Mouse (Mus musculus): ENCODE data around the gene Gpbp1. TPM values are rescaled to one million over a fixed set of nuclear protein-coding genes. Genes with fewer than 3 reads are reported as not detected.
A peak's percentile ranks its signal among the peaks of the same experiment; 100 is the strongest.

Gene Gpbp1
- polyA plus RNA-seq, 1 experiment from 2014 or later = 33.5 TPM

- H3K4me2 ChIP-seq (replicated peaks; ENCODE audit: low read depth) = peak overlapping the region; percentile 92
- TF ChIP-seq EP300 (optimal IDR thresholded peaks at IDR 0.05) (no peak), CTCF (IDR thresholded peaks at IDR 0.05; ENCODE audit: low read depth) (no peak)
- H3K36me3 ChIP-seq (ENCODE audit: control insufficient read depth, insufficient read depth, low read length) = no peaks in the 10 kb centered on the region
- H3K27me3 ChIP-seq (ENCODE audit: control insufficient read depth, insufficient read depth, low read length) = no peaks in the 10 kb centered on the region
- H3K4me3 ChIP-seq (ENCODE audit: low read depth, low read length) = peak overlapping the region; percentile 88
- peak; percentile 0 for ATAC-seq (ENCODE audit: low FRiP score, low TSS enrichment)
- H3K27ac ChIP-seq (replicated peaks) = peak overlapping the region; percentile 99
- under 1% methylated on average over 62 of the region's 98 CpGs for WGBS
- no peaks in the 10 kb centered on the region for H3K9me3 ChIP-seq (ENCODE audit: control insufficient read depth, low read length)
- H3K4me1 ChIP-seq (replicated peaks; ENCODE audit: control insufficient read depth, insufficient read depth) = no peaks in the 10 kb centered on the region; the same call in 1 of the 2 replicates
- DNase-seq (ENCODE audit: low spot score) = peak; percentile 60
- peak overlapping the region; percentile 98 for H3K9ac ChIP-seq (ENCODE audit: low read length)
Observed at GRCm38 (mm10) chr13:111488651-111489501, 1.0 kb downstream of the Gpbp1 start.

DNA sequence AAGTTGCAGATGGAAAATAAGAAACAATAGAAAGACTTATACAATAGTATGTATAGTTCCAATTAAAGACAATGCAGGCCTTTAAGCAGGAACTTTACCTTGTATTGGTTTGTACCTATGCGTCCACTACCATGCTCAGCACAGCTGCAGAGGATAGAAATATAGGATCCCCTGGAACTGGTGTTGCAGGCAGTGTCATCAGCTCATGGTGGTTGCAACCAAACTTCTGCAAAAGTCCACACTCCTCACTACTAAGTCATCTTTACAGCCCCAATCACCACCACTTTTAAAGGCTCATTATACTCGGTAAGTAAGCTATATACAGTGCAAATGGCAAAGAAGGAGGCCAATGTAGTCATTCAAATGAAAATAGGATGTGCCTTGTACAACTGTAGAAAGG, 12.2 kb downstream of the Gpbp1 start:
- Histone ChIP-seq H3K27me3 (ENCODE audit: control insufficient read depth, insufficient read depth, low read length) (no peaks in the 10 kb centered on the region), H3K4me2 (replicated peaks; ENCODE audit: low read depth) (no peak overlapping the region), H3K36me3 (ENCODE audit: control insufficient read depth, insufficient read depth, low read length) (no peaks in the 10 kb centered on the region), H3K9ac (ENCODE audit: low read length) (no peak overlapping the region), H3K27ac (replicated peaks) (no peak overlapping the region), H3K9me3 (ENCODE audit: control insufficient read depth, low read length) (no peaks in the 10 kb centered on the region), H3K4me1 (replicated peaks; ENCODE audit: control insufficient read depth, insufficient read depth) (no peaks in the 10 kb centered on the region), H3K4me3 (ENCODE audit: low read depth, low read length) (no peak overlapping the region)
- 76% methylated on average over 2 of the region's 2 CpGs for WGBS
- DNase-seq (ENCODE audit: low spot score) = no peak
- ATAC-seq (ENCODE audit: low FRiP score, low TSS enrichment) = no peak
- TF ChIP-seq CTCF (IDR thresholded peaks at IDR 0.05; ENCODE audit: low read depth) = no peak
- no peak for TF ChIP-seq EP300 (optimal IDR thresholded peaks at IDR 0.05)

- ATAC-seq (ENCODE audit: low FRiP score, low TSS enrichment) (no peak), DNase-seq (ENCODE audit: low spot score) (no peak)
- WGBS = 78% methylated on average over 3 of the region's 3 CpGs
- no peak overlapping the region for H3K27ac ChIP-seq (replicated peaks)
- H3K4me1 ChIP-seq (replicated peaks; ENCODE audit: control insufficient read depth, insufficient read depth) = no peaks in the 10 kb centered on the region
- H3K4me3 ChIP-seq (ENCODE audit: low read depth, low read length) = no peak overlapping the region
- H3K36me3 ChIP-seq (ENCODE audit: control insufficient read depth, insufficient read depth, low read length) = 0 out of 2 replicates have a peak, but pooled peaks cover 3% of the 10 kb centered on the region
- no peak overlapping the region for H3K9ac ChIP-seq (ENCODE audit: low read length)
- TF ChIP-seq CTCF (IDR thresholded peaks at IDR 0.05; ENCODE audit: low read depth) (no peak), EP300 (optimal IDR thresholded peaks at IDR 0.05) (no peak)
- no peaks in the 10 kb centered on the region for H3K27me3 ChIP-seq (ENCODE audit: control insufficient read depth, insufficient read depth, low read length)
- no peaks in the 10 kb centered on the region for H3K9me3 ChIP-seq (ENCODE audit: control insufficient read depth, low read length)
- no peak overlapping the region for H3K4me2 ChIP-seq (replicated peaks; ENCODE audit: low read depth)
Observed at GRCm38 (mm10) chr13:111470562-111471237, 19.2 kb downstream of the Gpbp1 start.

DNA sequence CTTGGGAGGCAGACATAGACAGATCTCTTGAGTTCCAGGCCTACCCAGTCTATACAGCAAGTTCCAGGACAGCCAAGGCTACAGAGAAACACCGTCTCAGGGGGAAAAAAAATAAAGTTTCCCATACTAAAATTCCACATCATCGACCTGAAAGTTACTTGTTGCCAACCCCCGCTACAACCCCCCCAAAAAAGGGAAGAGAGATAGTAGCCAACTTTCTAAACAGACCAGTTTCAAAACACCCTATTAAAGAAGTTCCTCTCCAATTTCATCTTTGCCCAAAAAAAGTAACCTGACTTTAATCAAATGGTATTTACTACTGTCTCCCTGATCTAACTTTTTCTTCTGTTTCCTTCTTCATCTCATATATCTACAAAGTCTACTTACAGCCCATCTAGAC, 22.6 kb downstream of the Gpbp1 start:
- H3K4me2 ChIP-seq (replicated peaks; ENCODE audit: low read depth) = no peak overlapping the region
- H3K4me3 ChIP-seq (ENCODE audit: low read depth, low read length) = no peak overlapping the region
- no peak overlapping the region for H3K27ac ChIP-seq (replicated peaks)
- ATAC-seq (ENCODE audit: low FRiP score, low TSS enrichment) (no peak), DNase-seq (ENCODE audit: low spot score) (no peak)
- no peaks in the 10 kb centered on the region for H3K4me1 ChIP-seq (replicated peaks; ENCODE audit: control insufficient read depth, insufficient read depth)
- H3K27me3 ChIP-seq (ENCODE audit: control insufficient read depth, insufficient read depth, low read length) = no peaks in the 10 kb centered on the region
- 86% methylated on average over 3 of the region's 3 CpGs for WGBS
- H3K36me3 ChIP-seq (ENCODE audit: control insufficient read depth, insufficient read depth, low read length) = 0 out of 2 replicates have a peak, but pooled peaks cover 5% of the 10 kb centered on the region
- no peaks in the 10 kb centered on the region for H3K9me3 ChIP-seq (ENCODE audit: control insufficient read depth, low read length)
- TF ChIP-seq CTCF (IDR thresholded peaks at IDR 0.05; ENCODE audit: low read depth) (no peak), EP300 (optimal IDR thresholded peaks at IDR 0.05) (no peak)
- H3K9ac ChIP-seq (ENCODE audit: low read length) = no peak overlapping the region

GRCm38 (mm10) chr13:111461424-111461823, 28.5 kb downstream of the Gpbp1 start:
- DNase-seq (ENCODE audit: low spot score) (no peak), ATAC-seq (ENCODE audit: low FRiP score, low TSS enrichment) (no peak)
- no peaks in the 10 kb centered on the region for H3K4me1 ChIP-seq (replicated peaks; ENCODE audit: control insufficient read depth, insufficient read depth)
- H3K27me3 ChIP-seq (ENCODE audit: control insufficient read depth, insufficient read depth, low read length) = no peaks in the 10 kb centered on the region
- TF ChIP-seq EP300 (optimal IDR thresholded peaks at IDR 0.05) (no peak), CTCF (IDR thresholded peaks at IDR 0.05; ENCODE audit: low read depth) (peak; percentile 83)
- no peaks in the 10 kb centered on the region for H3K9me3 ChIP-seq (ENCODE audit: control insufficient read depth, low read length)
- H3K4me3 ChIP-seq (ENCODE audit: low read depth, low read length) = no peak overlapping the region
- WGBS = 0% methylated on average over 1 of the region's 1 CpGs
- 0 out of 2 replicates have a peak, but pooled peaks cover 5% of the 10 kb centered on the region for H3K36me3 ChIP-seq (ENCODE audit: control insufficient read depth, insufficient read depth, low read length)
- H3K4me2 ChIP-seq (replicated peaks; ENCODE audit: low read depth) = no peak overlapping the region
- H3K27ac ChIP-seq (replicated peaks) = no peak overlapping the region
- no peak overlapping the region for H3K9ac ChIP-seq (ENCODE audit: low read length)

DNA sequence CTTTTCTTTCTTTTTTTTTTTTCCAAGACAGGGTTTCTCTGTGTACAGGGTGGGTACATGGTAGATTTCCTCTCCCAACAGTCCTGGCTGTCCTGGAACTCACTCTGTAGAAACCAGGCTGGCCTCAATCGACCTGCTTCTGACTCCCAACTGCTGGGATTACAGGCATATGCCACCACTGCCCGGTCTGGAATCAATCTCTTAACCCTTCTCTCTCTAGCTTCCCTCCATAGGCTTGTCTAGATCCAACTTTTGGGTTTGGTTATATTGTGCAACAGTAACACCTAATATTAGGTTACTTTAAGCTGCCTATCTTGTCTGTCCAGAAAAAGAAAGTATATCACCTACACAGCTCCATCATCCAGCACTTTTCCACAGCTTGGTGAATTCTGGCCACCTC, 33.1 kb downstream of the Gpbp1 start:
- Histone ChIP-seq H3K9me3 (ENCODE audit: control insufficient read depth, low read length) (no peaks in the 10 kb centered on the region), H3K4me1 (replicated peaks; ENCODE audit: control insufficient read depth, insufficient read depth) (no peaks in the 10 kb centered on the region), H3K4me3 (ENCODE audit: low read depth, low read length) (no peak overlapping the region), H3K27ac (replicated peaks) (no peak overlapping the region), H3K27me3 (ENCODE audit: control insufficient read depth, insufficient read depth, low read length) (no peaks in the 10 kb centered on the region), H3K9ac (ENCODE audit: low read length) (no peak overlapping the region), H3K36me3 (ENCODE audit: control insufficient read depth, insufficient read depth, low read length) (no peaks in the 10 kb centered on the region), H3K4me2 (replicated peaks; ENCODE audit: low read depth) (no peak overlapping the region)
- ATAC-seq (ENCODE audit: low FRiP score, low TSS enrichment) = no peak
- DNase-seq (ENCODE audit: low spot score) = no peak
- WGBS = 71% methylated on average over 2 of the region's 2 CpGs
- TF ChIP-seq CTCF (IDR thresholded peaks at IDR 0.05; ENCODE audit: low read depth) = no peak
- no peak for TF ChIP-seq EP300 (optimal IDR thresholded peaks at IDR 0.05)
